Mouse (Mus musculus) left cerebral cortex, adult 2 months (tissue): ENCODE measurements around the gene Capn5. TPM values are rescaled to one million over a fixed set of nuclear protein-coding genes. Genes with fewer than 3 reads are reported as not detected.

Experiments used
- DNase-seq, 2 experiments: peaks; one replicate each; pipeline ENCODE4 v3.0.0; 2021 to 2022; ENCODE audit warnings: low spot score in 2 of 2, mixed read lengths in 1 of 2; ENCODE audit errors: extremely low spot score in 1 of 2
- H3K27ac ChIP-seq: fragments of 200-600 bp; 2 replicates; pipeline ENCODE4 v1.8.1; 2022
- H3K4me3 ChIP-seq: fragments of 200-600 bp; 2 replicates; pipeline ENCODE4 v1.8.1; 2022
- CTCF ChIP-seq: fragments of 200-600 bp; IDR thresholded peaks from 2 replicates; pipeline ENCODE4 v1.8.1; 2022; ENCODE audit warnings: antibody characterized with exemption, mild to moderate bottlenecking, moderate library complexity
- intact Hi-C: fragments of 180-260 bp; cut with DNase I; formaldehyde crosslinking; loops from one replicate; pipeline ENCODE4 v1.15.1; 2025
- total RNA-seq, 2 experiments: library from RNA; stranded (reverse); gene quantifications; 2 replicates each; pipeline ENCODE4 v1.2.3; 2021

Gene Capn5
- total RNA-seq, 2 experiments from 2014 or later = 30.8 to 36.1 TPM

DNA sequence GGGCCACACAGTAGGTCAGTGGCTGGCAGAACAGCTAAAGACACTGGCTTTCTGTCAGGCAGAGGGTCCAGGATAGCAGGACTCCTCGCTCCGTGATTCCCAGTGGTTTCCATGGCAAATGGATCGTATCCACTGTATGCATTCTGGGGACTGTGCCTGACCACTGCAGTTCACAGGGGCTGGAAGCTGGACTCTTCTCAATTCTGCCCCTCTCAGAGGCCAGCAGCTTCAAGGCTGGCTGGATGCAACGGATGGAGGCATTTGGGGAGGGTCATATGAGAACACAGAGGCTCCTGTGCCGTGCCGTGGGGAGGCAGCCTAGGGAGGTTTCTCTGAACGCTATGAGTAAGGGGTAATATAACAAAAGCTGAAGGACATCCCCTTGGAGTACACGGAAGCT, 35.8 kb downstream of the Capn5 start:
- Histone ChIP-seq H3K4me3 (no peak overlapping the region), H3K27ac (no peak overlapping the region)
- DNase-seq = no peak
- intact Hi-C loops = no loop called here
- no peak for TF ChIP-seq CTCF

DNA sequence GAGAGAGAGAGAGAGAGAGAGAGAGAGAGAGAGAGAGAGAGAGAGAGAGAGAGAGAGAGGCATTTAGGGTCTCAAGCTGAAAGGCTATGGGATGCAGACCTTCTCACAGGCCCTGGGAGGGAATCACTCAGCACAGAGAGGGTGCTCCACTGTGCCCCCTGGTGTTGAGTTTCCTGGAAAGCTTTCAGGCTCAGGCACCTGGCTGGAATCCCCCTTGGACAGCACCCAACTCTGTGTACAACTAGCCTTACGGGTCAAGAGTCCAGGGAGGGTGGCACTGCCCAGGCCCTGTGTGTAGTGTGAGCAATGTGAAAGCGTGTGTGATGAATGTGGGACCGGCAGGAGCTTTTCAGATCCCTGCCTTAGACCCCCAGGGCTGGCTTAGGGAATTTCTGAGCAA, 36.9 kb downstream of the Capn5 start:
- Histone ChIP-seq H3K4me3 (no peak overlapping the region), H3K27ac (no peak overlapping the region)
- peak; percentile 44 for TF ChIP-seq CTCF
- intact Hi-C loops = no loop called here
- no peak for DNase-seq

DNA sequence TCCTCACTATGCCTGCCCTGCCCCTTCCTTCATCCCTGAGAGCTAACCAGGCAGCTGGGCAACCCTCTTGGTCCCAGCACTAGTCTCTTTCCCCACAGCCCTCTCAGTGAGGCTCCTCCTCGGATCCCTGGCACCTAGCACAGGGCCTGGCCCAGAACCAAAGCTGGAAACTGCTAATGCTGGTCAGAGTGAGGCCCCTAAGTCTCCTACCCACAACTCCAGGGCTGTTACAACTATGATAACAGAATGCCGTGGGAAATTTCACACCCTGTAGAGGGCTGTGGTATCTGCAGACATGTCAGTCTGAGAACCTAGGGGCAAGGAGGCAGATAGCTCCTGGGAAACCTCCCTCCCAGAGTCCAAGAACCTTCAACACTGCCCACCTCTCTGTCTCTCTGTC, 37.5 kb downstream of the Capn5 start:
- Histone ChIP-seq H3K27ac (no peak overlapping the region), H3K4me3 (no peak overlapping the region)
- DNase-seq = no peak
- no peak for TF ChIP-seq CTCF
- intact Hi-C loops = no loop called here

DNA sequence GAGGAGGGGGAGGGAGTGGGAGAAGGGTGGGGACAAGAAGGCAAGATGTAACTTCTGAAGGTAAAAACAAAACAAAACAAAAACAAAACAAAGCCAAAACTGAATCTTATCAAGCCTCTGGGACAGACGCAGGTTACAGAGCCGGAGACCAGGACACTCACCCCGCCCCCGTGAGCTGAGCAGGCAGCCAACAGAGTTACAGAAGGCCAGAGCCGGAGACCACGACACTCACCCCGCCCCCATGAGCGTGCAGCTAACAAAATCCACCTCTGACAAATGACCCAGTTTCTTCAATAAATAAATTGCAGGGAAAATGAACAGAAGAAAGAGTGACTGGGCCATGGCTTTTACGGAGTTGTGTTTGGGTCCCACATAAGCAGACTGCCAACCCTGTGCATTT, 38.9 kb downstream of the Capn5 start:
- TF ChIP-seq CTCF = no peak
- no peak overlapping the region for H3K27ac ChIP-seq
- DNase-seq = no peak
- no peak overlapping the region for H3K4me3 ChIP-seq
- intact Hi-C loops = no loop called here

DNA sequence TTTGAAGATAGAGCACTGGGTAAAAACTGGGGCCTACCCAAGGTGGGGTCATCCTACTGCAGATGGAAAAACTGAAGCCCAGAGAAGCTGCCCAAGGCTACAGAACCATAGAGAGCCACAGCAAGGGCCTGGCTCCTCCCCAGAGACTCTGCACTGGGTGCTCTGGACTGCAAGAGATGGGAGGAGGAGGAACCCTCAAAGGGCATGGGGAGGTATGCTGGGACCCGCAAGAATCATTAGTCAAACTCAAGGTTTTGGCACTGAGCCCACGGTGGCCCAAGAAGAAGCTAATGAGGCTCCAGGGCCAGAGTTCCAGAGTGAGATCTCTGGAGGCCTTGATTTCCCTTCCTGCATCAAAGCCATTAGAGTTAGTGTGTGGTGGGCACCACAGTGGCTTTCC, 40.1 kb downstream of the Capn5 start:
- no peak overlapping the region for H3K27ac ChIP-seq
- intact Hi-C loops = no loop called here
- TF ChIP-seq CTCF = no peak
- no peak overlapping the region for H3K4me3 ChIP-seq
- DNase-seq = no peak

DNA sequence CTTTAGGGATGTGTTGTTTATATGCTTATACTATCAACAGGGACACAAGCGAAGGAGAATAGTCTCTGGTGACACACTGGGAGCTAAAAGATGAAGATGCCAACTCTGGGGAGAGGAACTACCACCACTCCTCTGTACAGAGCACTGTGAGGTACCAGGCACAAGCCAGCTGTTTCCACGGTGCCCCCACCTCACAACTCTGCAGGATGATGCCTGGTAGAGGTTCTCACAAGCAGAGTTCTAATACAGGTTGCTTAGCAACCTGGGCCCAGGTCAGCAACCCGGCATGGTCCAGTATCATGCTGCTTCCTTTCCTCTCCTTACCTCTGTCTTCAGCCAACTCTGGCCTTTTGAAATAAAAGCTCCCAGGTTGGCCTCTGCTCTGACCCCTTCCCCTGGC, 40.5 kb downstream of the Capn5 start:
- no peak for TF ChIP-seq CTCF
- intact Hi-C loops = no loop called here
- no peak overlapping the region for H3K27ac ChIP-seq

DNA sequence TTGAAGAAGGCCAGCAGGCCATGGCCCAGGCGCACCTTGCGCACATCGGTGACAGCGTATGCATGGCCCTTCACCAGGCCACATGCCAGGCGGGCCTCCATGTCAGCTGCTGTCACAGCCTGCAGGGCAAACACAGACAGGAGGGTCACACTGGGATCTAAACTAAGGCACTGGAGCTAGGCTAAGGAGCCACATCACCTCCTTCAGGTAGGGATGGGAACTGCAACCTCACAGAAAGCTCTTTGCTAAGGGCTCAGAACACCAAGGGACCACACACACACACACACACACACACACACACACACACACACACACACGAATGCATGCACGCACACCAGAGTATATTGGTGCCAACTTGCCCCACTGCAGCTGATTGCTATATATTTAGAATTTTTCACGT, 46.3 kb downstream of the Capn5 start:
- DNase-seq = no peak
- Histone ChIP-seq H3K4me3 (no peak overlapping the region), H3K27ac (no peak overlapping the region)
- intact Hi-C loops = no loop called here
- TF ChIP-seq CTCF = peak; percentile 3

More for the DNA sequence above, 40.5 kb downstream of the Capn5 start:
- H3K4me3 ChIP-seq = no peak overlapping the region
- no peak for DNase-seq

DNA sequence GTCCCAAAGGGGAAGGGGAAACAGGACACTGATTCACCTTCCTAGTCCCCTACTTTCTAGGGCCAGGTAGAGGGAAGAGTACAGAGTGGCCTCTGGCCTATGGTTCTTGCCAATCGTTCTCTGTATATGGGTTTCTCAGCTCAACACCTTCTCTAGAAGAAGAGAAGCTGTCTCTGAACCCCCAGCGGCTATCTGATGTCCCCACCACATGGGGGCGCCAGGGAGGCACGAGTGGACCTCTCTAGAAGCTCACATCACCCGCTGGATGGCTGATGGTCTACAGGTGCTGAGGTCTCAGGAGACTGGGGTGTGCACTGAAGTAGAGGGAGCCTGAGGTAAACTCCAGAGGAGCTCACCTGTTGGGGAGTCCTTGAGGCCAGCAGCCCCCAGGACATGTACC, 52.6 kb downstream of the Capn5 start:
- intact Hi-C loops = no loop called here
- no peak overlapping the region for H3K4me3 ChIP-seq
- DNase-seq = peak in 1 of 2 experiments; percentile 13
- H3K27ac ChIP-seq = no peak overlapping the region
- TF ChIP-seq CTCF = peak; percentile 48

DNA sequence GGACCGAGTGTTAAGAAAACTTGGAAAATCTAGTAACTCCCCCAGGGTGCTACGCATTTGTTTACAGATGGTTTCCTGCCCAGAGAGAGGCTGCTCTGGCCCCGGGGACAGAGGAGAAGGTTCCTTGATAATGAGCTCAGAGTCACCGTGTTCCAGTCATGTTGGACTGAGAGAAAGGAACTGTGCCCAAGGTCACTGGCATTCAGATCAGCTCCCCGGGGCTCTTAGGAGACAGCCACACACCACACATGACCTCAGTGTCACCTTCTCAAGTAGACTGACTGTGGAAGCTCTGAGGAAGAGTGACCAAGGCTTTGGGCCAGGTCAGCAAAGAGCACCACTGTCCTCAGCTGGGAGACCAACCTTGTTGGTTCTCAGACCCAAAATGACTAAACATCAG, 53.4 kb downstream of the Capn5 start:
- TF ChIP-seq CTCF = no peak
- intact Hi-C loops = no loop called here

DNA sequence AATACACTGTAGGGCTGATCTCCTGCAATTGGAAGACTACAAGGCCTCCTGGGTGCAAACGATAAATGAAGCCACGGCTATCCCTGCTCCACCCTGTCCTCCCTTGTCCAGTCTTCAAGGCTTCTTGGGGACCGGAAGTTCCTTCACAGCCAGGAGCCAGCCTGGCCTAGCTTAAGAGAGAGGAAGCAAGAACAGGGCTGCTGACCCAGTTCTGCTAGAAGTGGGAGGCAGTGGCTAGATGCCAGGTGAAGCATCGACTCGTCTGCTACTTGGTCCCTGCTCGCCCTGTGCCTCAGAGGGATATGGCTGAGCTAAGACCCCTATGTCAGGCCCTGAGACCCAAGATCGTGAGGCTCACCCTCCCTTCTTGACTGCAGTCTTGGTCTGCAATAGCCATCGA, 56.4 kb downstream of the Capn5 start:
- intact Hi-C loops = loop anchor here (2.0 kb wide), 1 partner anchor 377 kb away; no protein-coding TSS in a partner anchor

More for the DNA sequence above, 53.4 kb downstream of the Capn5 start:
- Histone ChIP-seq H3K27ac (no peak overlapping the region), H3K4me3 (no peak overlapping the region)
- no peak for DNase-seq

DNA sequence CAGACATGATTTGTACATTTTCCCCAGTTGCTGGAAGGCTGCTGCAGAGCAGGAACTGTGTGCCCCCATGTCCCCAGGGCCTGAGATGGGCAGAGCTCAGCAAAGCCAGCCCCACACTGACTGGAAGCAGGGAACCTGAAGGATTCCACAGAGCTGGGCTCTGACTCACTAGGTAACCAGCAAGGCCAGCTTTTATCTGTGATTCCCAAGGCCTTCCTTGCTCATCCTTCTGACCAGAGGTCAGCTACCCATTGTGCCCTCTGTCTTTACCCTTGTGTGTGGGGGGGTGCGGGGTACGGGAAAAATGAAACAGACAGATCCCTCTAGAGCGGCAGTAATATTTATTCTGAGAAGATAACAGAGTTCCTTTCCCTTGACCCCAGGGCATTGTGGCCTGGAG, 56.8 kb downstream of the Capn5 start:
- intact Hi-C loops = loop anchor here (2.0 kb wide), 1 partner anchor 376 kb away; no protein-coding TSS in a partner anchor

More for the DNA sequence above, 56.4 kb downstream of the Capn5 start:
- TF ChIP-seq CTCF = no peak
- no peak overlapping the region for H3K4me3 ChIP-seq
- DNase-seq = peak in 1 of 2 experiments; percentile 6
- H3K27ac ChIP-seq = no peak overlapping the region

DNA sequence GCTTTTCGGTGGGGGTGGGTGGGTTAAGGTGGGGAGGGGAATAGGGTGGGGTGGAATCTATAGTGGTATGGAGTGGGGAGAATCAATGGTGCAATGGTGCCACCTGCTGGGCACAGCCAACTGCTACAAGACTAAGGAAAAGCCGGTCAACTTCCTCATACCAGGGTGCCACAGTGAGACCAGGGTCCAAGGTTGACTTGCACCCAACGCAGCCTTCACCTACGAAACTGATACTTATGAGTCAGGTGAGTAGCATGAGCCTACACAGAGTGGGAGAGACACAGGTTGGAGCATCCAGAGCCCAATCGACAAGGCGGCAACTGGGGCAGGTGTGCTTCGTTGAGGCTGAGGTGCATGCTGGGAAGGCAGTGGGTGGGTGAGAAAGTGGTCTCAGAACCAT, 57.7 kb downstream of the Capn5 start:
- peak; percentile 66 to 77 for DNase-seq
- H3K27ac ChIP-seq = no peak overlapping the region
- TF ChIP-seq CTCF = peak; percentile 83
- intact Hi-C loops = loop anchor here (1.0 to 2.0 kb wide), 3 partner anchors 17 to 376 kb away; no protein-coding TSS in a partner anchor
- peak overlapping the region; percentile 14; the same call in 1 of the 2 replicates for H3K4me3 ChIP-seq

More for the DNA sequence above, 56.8 kb downstream of the Capn5 start:
- no peak overlapping the region for H3K4me3 ChIP-seq
- DNase-seq = peak in 1 of 2 experiments; percentile 7
- no peak overlapping the region for H3K27ac ChIP-seq
- no peak for TF ChIP-seq CTCF

DNA sequence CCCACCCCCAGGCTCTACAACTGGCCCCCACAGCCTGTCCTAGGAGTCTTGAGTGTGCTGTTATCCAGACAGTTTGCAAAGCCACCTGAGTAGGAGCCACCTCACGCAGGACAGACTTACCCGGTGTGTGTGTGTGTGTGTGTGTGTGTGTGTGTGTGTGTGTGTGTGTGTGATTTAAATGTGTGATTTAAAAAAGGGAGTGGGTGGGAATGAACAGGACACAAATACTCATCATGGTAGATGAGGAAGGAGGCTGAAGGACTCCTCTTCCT, 58.2 kb downstream of the Capn5 start:
- intact Hi-C loops = loop anchor here (1.0 to 2.0 kb wide), 3 partner anchors 17 to 375 kb away; no protein-coding TSS in a partner anchor
- DNase-seq = peak in 1 of 2 experiments; percentile 9
- Histone ChIP-seq H3K4me3 (no peak overlapping the region), H3K27ac (no peak overlapping the region)
- no peak for TF ChIP-seq CTCF
